Mouse (Mus musculus) lung, postnatal 10 days (tissue): ENCODE data around the gene Grhl1.
"Not testable (repeated sequence)": the region's sequence is repeated elsewhere in the genome, so short reads cannot be mapped to it uniquely, and the experiment has no call there.

Experiments used
- DNase-seq: peaks from one replicate; pipeline ENCODE4 v3.0.0; 2021

Grhl1 gene

DNA sequence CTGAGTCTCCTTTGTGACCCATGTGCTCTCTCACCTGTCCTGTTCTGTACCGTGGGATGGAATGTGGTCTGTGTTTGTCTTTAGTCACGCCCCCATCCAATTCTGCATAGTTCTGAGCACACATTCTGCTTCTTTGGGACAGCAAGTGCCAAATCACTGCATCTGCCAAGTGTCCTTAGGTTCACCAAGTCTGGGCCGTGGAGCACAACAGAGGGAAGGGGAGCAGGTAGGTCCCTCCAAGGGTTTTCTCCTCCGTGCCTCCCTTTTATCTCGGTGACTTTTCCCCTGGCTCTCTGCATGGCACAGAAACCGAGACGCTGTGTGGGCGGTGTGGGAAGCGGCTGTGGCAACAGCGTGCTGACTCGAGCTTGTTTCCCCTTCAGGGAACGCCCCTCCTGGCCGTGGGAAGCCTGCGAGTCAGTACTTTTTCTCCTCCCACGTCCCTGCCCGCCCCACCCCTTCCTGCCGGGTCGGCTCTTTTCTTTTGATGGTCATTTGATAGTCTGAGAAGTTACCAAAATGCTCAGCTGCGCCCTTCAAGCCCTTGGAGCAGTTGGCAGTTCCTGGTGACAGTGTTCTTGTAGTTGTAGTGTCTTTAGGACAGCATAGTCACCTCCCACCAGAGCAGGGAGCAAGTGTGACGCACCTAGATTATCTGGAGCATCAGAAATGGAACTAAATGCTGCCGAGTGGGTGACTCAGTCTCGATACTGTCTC is 21.0 kb downstream of the Grhl1 start:
- peak; percentile 88 for DNase-seq

DNA sequence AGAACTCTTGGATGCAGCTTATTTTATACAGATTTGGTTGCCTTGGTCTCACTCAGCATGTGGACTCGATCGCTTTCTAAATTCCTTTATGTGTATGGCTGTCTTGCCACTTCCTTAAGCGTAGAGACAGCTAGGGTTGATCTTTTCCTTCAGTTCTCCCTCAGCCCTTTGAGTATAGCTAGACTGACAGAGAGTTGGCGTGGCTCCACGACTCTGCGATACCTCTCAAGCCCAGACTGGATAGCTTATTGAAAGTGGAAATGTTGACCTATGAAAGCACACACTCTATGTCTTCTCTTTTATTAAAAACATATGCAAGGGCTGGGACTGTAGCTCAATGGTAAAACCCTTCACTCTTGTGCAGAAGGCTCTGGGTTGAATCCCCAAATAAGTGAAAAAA is 25.3 kb downstream of the Grhl1 start:
- no peak for DNase-seq

DNA sequence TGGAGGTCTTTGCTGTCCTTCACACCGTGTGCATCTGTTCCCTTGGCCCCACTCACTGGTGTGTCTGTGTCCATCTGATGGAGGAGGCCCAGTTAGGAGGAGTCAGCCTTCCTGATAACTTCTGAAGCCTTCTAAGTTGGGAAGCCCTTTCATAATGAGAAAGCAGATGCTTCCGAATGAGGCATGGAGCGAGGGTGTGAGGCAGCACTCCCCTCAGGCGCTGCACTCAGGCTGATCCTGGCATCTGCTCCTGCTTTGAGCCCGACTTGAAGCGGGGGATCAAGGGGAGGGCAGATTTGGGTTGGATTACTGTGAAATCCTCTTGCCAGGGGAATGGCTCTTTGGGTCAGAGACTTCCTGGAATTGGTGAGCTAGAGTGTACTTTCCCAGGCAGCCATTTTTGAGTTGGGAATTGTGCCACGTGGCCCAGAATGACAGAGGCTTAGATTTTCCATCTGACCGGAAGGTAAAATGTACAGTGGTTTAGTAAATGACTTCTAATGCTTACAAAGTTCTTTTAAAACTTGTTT is 27.3 kb downstream of the Grhl1 start:
- DNase-seq = no peak

DNA sequence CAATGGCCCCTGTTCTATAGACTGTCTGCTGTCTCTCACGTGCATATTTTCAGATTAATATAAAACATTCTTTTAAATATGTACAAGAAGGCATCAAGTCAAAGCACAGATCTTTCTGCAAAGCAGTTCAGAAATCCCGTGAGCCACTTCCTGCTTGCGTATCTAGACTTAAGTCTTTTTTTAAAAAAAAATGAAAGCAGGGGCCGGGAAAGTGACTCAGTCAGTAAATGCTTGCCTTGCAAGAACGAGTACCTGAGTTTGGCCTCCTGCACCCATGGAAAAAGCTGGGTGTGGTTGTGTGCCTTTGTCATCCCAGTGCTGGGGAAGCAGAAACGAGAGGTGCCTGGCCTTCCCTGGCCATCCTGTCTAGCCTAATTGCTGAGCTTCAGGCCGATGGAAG is 28.0 kb downstream of the Grhl1 start:
- no peak for DNase-seq

DNA sequence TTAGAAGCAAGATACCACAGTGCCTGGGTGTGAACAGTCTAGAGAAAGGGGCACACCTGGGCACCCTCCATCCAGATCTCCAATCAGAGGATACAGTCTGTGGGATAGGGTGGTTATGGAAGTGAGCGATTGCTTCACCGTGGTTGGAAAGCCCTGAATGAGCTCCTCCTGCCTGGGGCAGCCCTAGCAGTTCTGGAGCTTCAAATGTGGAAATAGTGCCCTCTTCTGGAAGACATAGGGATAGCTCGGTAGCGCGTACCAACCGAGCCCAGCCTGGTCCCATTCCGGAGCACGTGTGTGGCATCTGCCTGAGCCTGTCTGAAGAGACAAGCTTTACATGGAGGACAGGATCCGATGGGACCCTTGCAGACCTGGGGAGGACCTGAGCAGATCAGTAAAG is 28.7 kb downstream of the Grhl1 start:
- peak; percentile 89 for DNase-seq

DNA sequence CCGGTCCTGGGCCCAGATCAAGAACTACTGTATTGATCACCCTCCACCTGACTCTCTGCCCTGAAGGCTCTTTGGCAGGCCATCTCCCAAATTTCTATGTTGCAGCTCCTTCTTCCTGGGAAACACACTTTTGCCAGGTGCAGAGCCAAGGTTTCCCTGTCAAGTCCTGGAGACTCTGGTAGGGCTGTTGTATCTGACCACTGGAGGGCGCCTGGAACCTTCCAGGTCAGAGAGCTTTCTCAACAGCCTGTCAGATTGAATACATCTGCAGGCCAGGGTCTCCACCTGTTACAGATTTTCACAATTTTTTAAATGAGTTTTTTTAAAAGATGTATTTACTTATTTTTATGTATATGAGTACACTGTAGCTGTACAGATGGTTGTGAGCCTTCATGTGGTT is 31.2 kb downstream of the Grhl1 start:
- peak; percentile 85 for DNase-seq

DNA sequence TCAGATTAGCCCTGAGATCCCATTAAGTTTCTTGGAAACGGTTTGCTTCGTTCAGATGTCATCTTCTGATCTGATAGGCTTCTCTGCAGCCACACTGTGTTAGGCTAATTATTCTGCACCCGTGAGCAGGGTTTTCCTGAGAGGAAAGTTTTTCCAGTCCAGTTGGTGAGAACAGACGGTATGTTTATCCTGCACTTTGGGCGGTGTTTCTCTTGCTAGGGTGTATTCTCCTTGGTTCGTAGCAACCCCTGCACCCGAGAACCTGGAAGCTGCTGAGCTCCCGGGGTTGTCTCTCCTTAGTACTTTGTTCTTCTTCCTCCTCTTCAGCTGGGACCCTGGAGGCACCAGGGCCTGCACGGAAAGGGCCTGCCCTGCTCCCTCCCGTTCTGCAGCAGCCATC is 34.1 kb downstream of the Grhl1 start:
- DNase-seq = no peak

DNA sequence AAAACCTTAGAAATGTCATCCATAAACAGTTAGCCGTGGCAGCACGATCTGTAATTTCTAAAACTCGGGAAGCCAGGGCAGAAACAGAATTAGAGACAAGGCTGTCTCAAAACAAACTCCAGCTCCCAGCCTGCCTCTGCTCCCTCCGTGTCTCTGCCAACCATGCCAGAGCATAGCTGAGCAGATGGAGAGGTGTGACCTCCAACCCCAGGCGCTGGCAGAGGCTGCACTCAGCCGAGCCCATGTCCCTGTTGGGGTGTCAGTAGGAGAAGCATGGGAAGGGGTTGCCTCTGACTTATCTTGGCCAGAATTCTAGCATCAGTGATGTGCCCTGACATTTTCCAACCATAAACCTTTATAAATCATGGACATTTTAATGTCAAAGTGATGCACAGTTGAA is 40.5 kb downstream of the Grhl1 start:
- no peak for DNase-seq

DNA sequence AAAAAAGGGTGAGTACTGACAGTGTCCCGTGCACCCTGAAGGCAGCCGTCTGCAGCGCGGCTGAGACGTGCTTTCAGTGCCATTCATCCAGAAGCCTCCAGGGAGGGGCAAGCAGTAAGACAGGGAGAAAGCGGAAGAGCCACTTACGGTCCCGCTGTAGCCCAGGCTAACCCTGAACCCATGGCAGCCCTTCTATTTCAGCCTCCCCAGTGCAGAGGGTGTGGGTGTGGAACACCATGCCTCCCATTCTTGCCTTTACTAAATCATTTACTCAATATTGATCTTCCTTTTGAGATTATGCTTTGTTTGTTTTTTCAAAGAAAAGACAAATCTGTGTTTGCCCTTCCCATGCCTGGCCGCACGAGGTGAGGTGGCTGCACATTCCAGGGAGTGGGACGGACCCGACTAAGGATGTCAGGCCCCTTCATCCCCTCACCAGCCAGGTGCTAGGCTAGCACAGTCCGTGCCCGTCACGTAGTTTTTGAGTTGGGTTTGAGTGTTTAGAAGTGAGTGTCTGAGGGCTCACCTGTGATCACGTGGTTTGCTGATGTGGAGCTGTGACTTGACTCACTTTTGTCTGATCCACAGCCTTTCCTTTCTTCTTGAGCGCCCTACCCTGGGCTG is 42.5 kb downstream of the Grhl1 start:
- DNase-seq = no peak

DNA sequence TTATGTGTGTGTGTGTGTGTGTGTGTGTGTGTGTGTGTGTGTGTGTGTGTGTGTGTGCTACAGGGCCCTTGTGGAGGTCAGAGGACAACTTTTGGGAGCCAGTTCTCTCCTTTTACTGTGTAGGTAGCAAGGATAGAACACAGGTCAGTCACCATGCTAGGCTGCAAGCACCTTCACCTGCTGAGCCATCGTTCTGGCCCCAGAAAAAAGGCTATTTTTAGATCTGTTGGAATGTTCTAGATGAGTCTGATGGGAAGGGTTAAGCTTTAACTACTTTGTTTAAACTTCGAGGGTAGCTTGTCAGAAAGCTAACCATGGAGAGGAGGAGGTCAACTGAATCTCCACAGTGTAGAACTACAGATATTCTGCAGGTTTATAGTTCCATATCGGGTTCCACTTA is 43.1 kb downstream of the Grhl1 start:
- DNase-seq = no peak

DNA sequence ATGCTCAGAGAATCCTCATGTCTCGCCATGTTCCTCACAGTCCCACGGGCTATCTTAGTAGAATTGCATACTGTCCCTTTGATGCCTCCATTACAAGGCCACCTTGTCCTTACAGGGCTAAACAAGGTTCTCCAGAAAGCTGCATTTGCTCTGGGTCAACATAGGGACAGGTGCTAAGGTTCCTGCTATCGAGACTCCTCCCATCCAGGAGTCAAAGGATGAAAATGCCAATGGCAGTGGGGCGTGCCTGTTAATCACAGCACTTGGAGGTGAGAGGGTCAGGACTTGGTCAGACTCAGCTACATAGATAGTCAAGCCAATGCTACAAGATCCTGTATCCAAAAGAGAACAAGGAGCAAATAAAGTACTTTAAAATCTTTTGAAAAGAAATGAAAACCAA is 47.4 kb downstream of the Grhl1 start:
- DNase-seq = no peak

DNA sequence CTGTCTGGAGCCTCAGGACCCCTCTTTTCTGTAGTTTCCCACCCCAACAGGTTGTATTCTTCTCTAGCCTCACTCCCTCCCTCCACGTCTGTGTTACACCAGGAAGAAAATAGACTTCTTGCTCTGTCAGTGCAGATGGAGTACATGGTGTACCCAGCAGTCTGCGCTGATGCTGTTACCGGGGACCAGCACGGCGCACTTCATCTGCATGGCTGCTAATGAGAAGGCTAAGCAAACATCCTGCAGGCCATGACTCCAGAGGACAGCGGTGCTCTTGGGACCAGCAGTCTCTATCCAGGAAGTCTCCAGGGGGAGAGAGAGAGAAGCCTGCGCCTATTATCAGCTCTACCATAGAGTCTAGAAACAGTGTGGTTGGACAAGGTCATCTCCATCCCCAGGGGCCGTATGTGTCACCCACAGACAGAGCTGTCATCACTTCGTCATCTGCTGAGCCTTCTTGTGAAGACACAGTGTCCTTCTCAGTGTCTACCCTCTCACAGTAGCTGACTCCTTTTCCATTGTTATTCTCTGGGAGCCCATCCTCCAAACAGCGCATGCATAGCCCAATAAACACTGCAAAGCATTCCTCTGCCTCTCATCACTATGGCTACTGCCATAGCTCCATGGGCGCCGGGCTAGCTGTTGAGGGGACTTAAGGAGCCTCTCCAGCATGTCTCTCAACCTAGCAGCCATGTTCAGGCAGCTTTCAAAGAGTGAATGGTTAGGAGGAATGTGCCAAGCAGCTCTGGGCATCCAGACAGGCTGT is 51.6 kb downstream of the Grhl1 start:
- no peak for DNase-seq

DNA sequence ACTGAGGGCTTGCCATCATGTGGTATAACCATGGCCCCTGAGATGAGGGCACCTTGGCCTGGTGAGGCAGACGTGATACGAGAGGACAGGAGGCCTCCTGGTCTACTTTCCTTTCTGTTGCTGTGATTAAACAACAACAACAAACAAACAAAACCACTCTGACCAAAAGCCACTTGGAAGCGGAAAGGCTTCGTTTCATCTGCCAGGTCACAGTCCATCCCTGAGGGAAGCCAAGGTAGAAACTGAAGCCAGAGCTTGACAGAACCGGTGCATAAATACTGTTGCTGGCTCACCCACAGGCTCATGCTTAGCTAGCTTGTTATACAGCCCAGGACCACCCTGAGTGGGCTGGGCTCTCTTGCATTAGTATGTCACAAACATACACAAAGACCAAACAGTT is 54.3 kb downstream of the Grhl1 start:
- no peak for DNase-seq

DNA sequence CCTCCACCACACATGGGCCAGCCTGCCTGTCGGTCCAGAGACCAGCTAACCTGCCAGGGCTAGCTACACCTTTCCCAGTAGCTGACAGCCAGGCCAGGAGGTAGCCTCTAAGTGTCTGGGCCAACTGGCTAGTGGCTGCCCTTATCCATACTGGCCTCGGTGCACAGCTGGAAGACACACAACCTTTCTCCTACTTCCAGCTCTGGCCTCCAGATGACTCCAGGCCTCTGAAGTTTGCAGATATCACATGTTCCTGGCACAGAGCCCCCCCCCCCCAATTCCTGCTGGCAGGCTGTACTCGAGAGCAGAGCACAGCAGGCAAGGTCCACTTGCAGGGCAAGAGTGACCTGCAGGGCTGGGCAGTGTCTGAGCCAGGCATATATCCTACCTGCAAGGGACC is 55.1 kb downstream of the Grhl1 start:
- no peak for DNase-seq

DNA sequence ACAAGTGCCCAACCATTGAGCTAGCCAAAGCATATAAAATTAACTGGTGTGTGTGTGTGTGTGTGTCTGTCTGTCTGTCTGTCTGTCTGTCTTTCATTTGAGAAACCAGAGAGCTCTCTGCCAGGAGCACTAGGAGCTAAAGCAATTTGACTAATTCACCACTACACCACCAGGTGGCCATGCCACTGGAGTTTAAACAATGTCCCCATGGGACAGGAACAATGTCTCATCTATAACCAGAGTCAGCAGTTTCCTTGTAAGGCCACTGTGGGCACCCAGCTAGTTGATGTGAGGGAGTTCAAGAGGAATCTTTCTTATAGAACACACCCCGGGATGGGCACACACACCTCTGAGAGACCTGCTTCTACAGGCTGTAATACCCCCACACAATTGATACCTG is 58.1 kb downstream of the Grhl1 start:
- peak; percentile 82 for DNase-seq

DNA sequence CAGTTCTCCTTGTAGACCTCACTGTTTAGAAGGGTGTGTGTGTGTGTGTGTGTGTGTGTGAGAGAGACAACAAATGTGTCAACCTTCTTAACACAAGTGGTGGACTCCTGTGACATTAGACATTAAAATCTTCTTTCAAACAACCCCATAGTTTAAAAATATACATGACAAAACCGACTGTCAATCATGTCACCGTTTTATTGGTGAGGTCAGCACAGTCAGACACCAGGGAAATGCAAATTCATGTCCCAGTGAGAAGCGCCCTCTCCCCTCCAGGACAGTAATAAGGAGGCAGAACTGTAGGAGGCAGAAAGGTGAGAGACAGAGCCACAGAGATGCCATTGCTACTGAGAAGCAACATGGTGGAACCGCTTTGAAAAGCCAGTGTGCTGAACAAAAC is 60.3 kb downstream of the Grhl1 start:
- DNase-seq = no peak

DNA sequence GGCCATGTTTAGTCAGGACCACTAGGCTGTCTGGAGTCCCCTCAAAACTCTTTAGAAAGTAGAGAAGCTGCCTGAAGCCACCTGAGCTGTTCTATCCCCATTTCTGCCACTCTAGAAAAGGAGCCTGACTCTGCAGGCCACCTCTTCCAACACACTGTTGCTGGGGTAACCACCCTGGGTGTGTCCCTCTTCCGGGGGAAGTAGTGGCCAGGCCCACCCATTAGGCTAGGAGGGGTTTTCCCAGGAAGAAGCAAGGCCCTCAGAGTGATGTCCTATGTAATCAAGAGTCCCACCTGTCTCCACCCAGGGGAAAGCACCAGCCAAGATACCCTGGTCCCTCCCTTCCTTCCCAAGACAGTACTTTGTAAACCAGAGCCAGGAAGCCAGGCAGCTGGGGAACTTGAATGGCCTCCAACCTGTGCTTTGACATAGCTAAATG is 61.7 kb downstream of the Grhl1 start:
- DNase-seq = peak; percentile 71

DNA sequence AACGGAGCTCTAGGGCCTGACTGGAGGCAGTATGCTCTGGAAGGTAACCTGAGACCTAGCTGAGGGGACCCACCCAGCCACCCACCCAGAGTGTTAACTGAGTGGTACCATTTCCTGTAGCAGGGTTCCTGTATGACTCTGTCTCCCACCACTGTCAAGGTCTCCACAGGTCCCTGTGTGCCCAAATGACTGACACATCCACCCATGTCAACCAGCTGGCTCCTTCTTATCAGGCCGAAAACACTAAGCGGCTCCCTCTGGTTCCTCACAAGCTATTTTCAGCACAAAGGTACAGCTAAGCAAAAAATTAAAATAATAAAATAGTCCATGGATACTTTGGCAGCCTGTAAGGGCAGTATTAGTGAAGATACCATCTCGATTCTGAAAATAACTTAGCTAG is 62.1 kb downstream of the Grhl1 start:
- DNase-seq = no peak

DNA sequence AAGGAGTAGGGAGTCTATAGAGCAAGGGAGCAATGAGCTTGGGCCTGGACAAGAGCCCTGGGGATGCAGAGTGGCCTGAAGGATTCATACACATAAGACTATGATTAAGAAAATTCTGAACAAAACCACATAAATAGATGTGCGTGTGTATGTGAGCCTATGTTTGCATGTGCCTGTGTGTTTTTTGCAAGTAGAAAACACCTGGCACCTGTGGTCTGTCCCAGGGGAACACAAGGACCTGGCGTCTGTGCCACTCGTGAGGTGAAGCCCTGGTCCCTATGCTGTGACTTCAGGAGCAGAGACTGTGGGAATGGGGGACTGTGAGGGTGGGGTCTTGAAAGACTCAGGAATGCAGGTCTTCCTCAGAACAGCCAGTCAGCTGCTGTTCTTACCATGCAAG is 62.6 kb downstream of the Grhl1 start:
- DNase-seq = no peak

DNA sequence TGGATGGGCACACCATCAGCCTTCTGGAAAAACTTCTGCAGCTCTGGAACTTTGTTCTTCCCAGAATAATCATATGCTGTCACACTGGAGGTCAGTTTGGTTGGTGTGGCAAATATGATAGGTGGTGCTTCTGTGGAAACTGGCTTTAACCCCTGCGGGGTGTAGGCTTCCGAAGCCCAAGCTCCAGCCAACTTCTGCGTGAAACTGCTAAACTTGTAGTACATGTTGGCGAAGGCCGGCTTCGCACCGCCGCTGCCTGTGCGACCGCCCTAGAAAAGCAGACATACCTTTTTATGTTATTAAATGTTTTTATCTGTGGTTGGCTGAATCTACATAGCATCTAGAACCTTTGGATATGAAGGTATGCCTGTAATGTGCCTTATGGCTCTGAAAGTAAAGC is 66.7 kb downstream of the Grhl1 start:
- DNase-seq = not testable (repeated sequence)

DNA sequence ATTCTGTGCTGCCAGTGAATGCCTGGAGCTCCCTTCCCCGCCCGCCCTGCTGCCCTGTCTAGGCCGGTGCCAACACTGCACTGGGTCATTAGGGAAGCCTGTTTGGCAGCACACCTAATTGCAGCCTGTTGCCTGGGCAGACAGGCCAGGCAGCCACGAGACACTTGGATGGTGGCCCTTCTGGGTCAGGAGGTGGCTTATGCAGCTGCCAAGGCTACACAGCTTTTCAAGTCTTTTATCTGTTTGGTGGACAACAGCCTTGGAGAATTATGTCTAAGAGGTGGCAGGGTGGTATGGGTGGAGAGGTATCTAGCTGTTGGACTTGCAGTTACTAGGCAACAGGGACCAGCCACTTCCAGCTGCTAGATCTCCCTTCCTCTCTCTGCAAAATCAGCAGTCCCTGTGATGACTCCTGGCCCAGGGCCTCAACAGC is 70.3 kb downstream of the Grhl1 start:
- peak; percentile 79 for DNase-seq

DNA sequence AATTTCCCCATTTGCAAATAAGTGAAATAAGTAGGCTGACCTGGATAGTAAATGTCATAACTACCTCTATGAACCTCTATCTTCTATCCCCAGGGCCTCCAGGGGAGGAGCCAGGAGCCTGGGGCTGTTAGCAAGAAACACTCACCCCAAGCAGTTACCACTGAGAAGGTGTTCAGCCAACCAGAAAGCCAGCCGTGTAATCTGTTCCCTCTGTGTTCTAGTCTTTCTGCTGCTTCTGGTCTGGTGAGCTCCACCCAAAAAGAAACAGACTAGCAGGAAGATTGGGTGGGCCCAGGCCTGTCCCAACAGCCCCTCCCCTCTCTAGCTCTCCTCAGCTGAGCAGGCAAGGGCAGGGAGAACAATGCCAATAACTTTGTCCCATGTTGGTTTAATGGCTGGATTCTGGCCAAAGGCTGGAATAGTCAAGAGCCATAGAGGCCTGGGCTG is 72.1 kb downstream of the Grhl1 start:
- peak; percentile 78 for DNase-seq

DNA sequence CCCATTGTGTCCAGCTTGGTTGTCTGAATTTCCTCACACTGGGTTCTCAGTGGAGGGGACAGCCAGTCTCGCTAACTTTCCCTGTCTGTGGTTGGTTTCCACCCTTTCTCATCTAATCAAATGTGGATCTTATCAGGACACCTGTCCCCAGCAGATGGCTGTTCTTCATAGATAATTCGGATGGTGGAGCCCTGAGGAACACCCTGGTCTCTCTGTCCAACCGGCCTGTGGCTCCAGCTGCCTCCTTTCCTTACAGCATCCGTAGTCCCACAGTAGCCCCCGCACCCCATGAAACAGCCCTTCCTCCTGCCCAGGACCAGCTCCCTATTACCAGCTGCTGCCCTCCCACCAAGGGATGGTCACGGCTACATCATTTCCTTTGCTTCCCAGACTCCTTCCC is 73.8 kb downstream of the Grhl1 start:
- DNase-seq = no peak

DNA sequence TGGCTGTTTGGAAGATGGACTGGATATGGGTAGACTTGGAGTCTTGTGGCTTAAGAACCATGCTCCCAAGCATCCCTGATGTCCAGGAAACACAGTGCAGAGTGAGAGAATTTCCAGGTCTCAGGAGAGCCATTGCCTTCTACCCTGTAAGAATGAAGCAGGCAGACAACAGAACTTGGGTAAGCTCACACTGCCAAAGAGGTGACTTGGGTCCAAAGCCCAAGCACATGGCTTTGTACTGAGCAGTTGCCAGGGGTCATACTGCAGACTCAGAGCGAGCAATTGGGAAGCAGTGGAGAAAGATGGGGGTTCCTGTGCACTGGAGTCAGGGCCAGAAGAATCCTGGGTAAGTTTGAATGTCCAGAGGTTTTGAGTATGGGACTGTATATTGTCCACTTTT is 76.0 kb downstream of the Grhl1 start:
- DNase-seq = no peak
